Mouse (Mus musculus) hindbrain, embryonic 10.5 days (tissue): Measurements from ENCODE around the gene Plekho2. TPM values are rescaled to one million over a fixed set of nuclear protein-coding genes. Genes with fewer than 3 reads are reported as not detected.

Experiments
- DNase-seq: peaks from one replicate; pipeline ENCODE4 v3.0.0-alpha.2; 2017; ENCODE audit warnings: low spot score
- H3K27ac ChIP-seq: fragments of 300-500 bp; sonication (generic); 2 replicates; pipeline ENCODE4 v1.5.1; 2016; ENCODE audit warnings: mild to moderate bottlenecking, moderate library complexity
- H3K27me3 ChIP-seq: fragments of 300-500 bp; sonication (generic); 2 replicates; pipeline ENCODE4 v1.6.1; 2016; ENCODE audit warnings: mild to moderate bottlenecking; ENCODE audit not compliant: poor library complexity, insufficient read depth, severe bottlenecking
- H3K36me3 ChIP-seq: fragments of 300-500 bp; sonication (generic); 2 replicates; pipeline ENCODE4 v1.6.1; 2016; ENCODE audit warnings: mild to moderate bottlenecking, moderate library complexity
- H3K4me1 ChIP-seq: fragments of 300-500 bp; sonication (generic); replicated peaks from 2 replicates; pipeline ENCODE4 v1.6.1; 2016; ENCODE audit warnings: mild to moderate bottlenecking
- H3K4me3 ChIP-seq: fragments of 300-500 bp; sonication (generic); 2 replicates; pipeline ENCODE4 v1.5.1; 2016; ENCODE audit warnings: mild to moderate bottlenecking, moderate library complexity
- H3K9me3 ChIP-seq: fragments of 300-500 bp; sonication (generic); 2 replicates; pipeline ENCODE4 v1.6.1; 2016; ENCODE audit warnings: mild to moderate bottlenecking, moderate library complexity
- WGBS: fragments of 180-500 bp; shearing (Covaris S2); methylation state at CpG from one replicate; pipeline ENCODE4 v1.1.7; 2016; 5-methylcytosine and 5-hydroxymethylcytosine counted together
- polyA plus RNA-seq: library from polyadenylated mRNA; unstranded; fragments of >200 nt; fragmentation: Nextera tagmentation; extraction: Ambion mirVana; gene quantifications from 2 replicates; pipeline ENCODE4 v1.2.1, GENCODE M21; 2016

Gene Plekho2
- polyA plus RNA-seq, 1 experiment from 2014 or later: 15.2 TPM

DNA sequence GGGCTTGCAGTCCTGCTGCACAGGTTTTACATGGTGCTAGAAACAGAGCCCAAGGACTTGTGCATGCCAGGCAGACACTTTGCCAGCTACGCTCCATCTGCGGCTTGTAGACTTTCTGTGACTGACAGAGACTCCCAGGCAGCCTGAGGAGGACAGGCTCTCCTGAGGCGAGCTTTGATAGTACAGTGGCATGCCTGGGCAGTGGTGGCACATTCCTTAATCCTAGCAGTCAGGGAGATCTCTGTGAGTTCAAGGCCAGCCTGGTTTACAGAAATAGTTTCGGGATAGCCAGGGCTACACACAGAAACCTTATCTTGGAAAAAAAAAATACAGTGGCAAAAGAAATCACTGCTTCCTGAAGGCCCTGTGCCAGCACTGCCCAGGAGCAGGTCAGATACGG is 32.7 kb downstream of the Plekho2 start:
- no peaks in the 10 kb centered on the region for H3K36me3 ChIP-seq
- WGBS: 85% methylated on average over 5 of the region's 5 CpGs
- no peak overlapping the region for H3K4me3 ChIP-seq
- H3K9me3 ChIP-seq: no peaks in the 10 kb centered on the region
- peaks cover 52% of the 10 kb centered on the region for H3K4me1 ChIP-seq
- H3K27me3 ChIP-seq: no peaks in the 10 kb centered on the region
- H3K27ac ChIP-seq: 0 out of 2 replicates have a peak overlapping the region, but pooled peaks have one; percentile 73
- DNase-seq: no peak

DNA sequence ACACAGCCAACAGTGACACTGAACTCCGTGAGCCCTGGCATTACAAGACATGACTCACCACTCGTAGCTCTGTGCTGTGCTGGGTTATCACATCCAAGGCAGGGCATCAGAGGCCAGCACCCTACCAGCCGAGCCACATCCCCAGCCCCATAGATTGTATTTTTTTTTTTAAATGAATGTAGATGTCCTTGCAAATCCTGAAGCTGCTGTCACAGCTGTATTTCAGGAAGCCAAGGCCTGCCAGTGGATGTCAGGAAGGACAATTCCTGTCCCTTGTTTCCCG is 33.5 kb downstream of the Plekho2 start:
- no peak overlapping the region for H3K27ac ChIP-seq
- H3K4me1 ChIP-seq: peaks cover 54% of the 10 kb centered on the region
- 65% methylated on average over 4 of the region's 4 CpGs for WGBS
- no peak for DNase-seq
- no peaks in the 10 kb centered on the region for H3K9me3 ChIP-seq
- no peak overlapping the region for H3K4me3 ChIP-seq
- H3K36me3 ChIP-seq: no peaks in the 10 kb centered on the region
- H3K27me3 ChIP-seq: no peaks in the 10 kb centered on the region

DNA sequence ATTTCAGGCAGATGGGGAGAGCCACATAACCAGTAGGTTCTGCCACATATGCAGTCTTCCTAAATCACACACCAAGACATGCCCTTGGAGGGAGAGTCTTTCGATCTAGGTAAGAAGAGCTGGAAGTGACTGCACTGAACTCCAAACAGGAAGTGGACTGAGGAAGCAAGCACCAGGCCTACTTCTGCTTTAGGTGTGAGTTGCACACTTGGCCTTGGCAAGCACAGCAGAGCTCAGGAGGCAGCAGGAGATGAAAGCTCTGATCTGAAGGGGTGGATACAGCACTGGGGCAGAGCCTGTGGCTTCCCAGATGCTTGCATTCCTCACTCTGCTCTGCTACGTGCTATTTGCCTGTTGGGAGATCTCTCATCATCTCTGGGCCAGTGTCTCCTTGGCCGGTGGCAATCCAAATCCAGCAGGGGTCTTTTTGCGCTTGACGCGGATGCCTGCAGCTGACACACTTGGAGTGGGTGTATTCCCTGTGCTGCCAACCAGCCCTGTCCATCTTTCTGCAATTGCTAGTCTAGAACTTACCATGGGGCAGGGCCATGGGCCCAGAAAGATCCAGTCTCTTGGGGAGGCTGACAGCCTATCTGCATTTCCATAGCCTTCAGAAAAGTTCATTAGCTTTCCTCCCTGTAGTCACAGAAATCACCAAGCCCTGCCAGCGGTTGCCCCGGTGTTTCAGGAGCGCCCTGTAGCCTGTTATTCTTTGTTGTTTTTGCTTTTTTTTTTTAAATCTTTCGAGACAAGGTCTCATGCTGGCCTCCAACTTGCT is 34.0 kb downstream of the Plekho2 start:
- Histone ChIP-seq H3K27me3 (no peaks in the 10 kb centered on the region), H3K4me3 (no peak overlapping the region), H3K36me3 (no peaks in the 10 kb centered on the region), H3K4me1 (peaks cover 49% of the 10 kb centered on the region), H3K27ac (peak overlapping the region; percentile 36), H3K9me3 (no peaks in the 10 kb centered on the region)
- WGBS: 75% methylated on average over 10 of the region's 10 CpGs
- no peak for DNase-seq

GRCm38 (mm10) chr9:65542111-65542524 is 37.7 kb downstream of the Plekho2 start:
- no peaks in the 10 kb centered on the region for H3K27me3 ChIP-seq
- WGBS: 88% methylated on average over 7 of the region's 7 CpGs
- H3K4me1 ChIP-seq: peaks cover 18% of the 10 kb centered on the region
- no peak for DNase-seq
- no peaks in the 10 kb centered on the region for H3K9me3 ChIP-seq
- no peak overlapping the region for H3K4me3 ChIP-seq
- H3K27ac ChIP-seq: peak overlapping the region; percentile 45; the same call in 1 of the 2 replicates
- no peaks in the 10 kb centered on the region for H3K36me3 ChIP-seq

- Histone ChIP-seq H3K4me1 (peaks cover 16% of the 10 kb centered on the region), H3K9me3 (no peaks in the 10 kb centered on the region), H3K4me3 (no peak overlapping the region), H3K27ac (peak overlapping the region; percentile 45; the same call in 1 of the 2 replicates), H3K36me3 (no peaks in the 10 kb centered on the region), H3K27me3 (no peaks in the 10 kb centered on the region)
- DNase-seq: no peak
- WGBS: 78% methylated on average over 13 of the region's 13 CpGs
Measured at GRCm38 (mm10) chr9:65541126-65542068, 38.4 kb downstream of the Plekho2 start.

- 93% methylated on average over 9 of the region's 9 CpGs for WGBS
Measured at GRCm38 (mm10) chr9:65539697-65540096, 40.1 kb downstream of the Plekho2 start.

GRCm38 (mm10) chr9:65537901-65538630 is 41.8 kb downstream of the Plekho2 start:
- H3K4me1 ChIP-seq: peaks cover 11% of the 10 kb centered on the region; the same call in 1 of the 2 replicates
- DNase-seq: no peak
- no peaks in the 10 kb centered on the region for H3K36me3 ChIP-seq
- H3K9me3 ChIP-seq: peaks cover 5% of the 10 kb centered on the region
- no peak overlapping the region for H3K4me3 ChIP-seq
- no peaks in the 10 kb centered on the region for H3K27me3 ChIP-seq
- H3K27ac ChIP-seq: no peak overlapping the region
- 91% methylated on average over 8 of the region's 8 CpGs for WGBS

More at GRCm38 (mm10) chr9:65539697-65540096, 40.1 kb downstream of the Plekho2 start:
- Histone ChIP-seq H3K27ac (no peak overlapping the region), H3K4me3 (no peak overlapping the region), H3K9me3 (no peaks in the 10 kb centered on the region), H3K4me1 (peaks cover 11% of the 10 kb centered on the region; the same call in 1 of the 2 replicates), H3K36me3 (no peaks in the 10 kb centered on the region), H3K27me3 (no peaks in the 10 kb centered on the region)
- DNase-seq: no peak

- Histone ChIP-seq H3K27ac (no peak overlapping the region), H3K4me3 (no peak overlapping the region), H3K9me3 (peaks cover 5% of the 10 kb centered on the region), H3K4me1 (0 out of 2 replicates have a peak, but pooled peaks cover 9% of the 10 kb centered on the region), H3K36me3 (no peaks in the 10 kb centered on the region), H3K27me3 (no peaks in the 10 kb centered on the region)
- DNase-seq: no peak
- WGBS: 75% methylated on average over 4 of the region's 4 CpGs
Measured at GRCm38 (mm10) chr9:65536491-65536890, 43.3 kb downstream of the Plekho2 start.

DNA sequence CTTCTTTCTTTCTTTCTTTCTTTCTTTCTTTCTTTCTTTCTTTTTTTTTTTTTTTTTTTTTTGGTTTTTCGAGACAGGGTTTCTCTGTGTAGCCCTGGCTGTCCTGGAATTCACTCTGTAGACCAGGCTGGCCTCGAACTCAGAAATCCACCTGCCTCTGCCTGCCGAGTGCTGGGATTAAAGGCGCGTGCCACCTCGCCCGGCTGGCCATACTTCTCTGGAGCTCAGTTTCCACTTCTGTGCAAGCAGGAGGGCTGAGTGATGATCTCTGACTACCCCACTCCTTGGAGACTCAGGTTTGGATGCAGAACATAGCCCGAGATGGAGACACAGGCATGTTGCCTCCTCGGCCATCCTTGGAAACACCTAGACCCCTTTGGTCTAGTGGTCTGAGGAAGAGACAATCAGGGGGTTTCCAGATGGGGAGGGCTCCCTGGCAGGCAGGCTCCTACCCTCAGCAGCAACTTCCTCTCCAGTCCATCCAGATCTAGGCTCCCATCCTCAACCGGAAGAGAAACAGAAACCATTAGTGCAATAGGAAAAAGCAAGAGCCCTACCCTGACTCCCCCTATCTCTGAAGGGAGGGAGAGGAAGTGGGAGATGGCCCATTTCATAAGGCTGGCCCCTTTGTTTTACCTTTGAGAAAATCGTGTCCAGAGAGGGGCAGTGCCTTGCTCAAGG is 43.9 kb downstream of the Plekho2 start:
- H3K9me3 ChIP-seq: peaks cover 5% of the 10 kb centered on the region
- DNase-seq: no peak
- 90% methylated on average over 10 of the region's 11 CpGs for WGBS

DNA sequence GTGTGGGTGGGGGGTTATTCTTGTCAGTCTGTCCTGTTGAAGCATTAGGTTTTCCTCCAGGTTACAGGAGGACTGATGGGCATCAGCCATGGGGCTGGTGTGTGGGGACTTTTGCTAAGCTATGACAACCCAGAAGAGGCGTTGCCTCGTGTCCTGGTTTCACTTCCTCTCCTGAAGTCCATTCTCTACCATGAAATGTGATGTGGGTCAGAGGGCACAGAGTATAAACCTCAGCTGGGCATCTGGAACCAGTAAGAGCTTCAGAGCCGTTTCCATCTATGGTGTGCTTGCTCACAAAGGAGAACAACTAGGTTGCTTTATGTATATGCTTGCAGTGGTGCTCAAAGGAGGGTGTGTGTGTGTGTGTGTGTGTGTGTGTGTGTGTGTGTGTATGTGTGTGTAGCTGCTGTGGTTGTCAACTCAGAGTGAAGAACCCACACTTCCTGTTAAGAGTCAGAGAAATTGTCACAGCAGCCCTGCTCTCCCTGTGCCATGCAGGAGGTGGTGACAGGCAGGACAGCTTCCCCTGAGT is 44.6 kb downstream of the Plekho2 start:
- peaks cover 5% of the 10 kb centered on the region for H3K9me3 ChIP-seq
- H3K27me3 ChIP-seq: no peaks in the 10 kb centered on the region
- H3K4me1 ChIP-seq: 0 out of 2 replicates have a peak, but pooled peaks cover 8% of the 10 kb centered on the region
- no peaks in the 10 kb centered on the region for H3K36me3 ChIP-seq
- 73% methylated on average over 3 of the region's 3 CpGs for WGBS
- no peak overlapping the region for H3K4me3 ChIP-seq
- DNase-seq: no peak
- no peak overlapping the region for H3K27ac ChIP-seq

More for the DNA sequence above, 43.9 kb downstream of the Plekho2 start:
- Histone ChIP-seq H3K27ac (no peak overlapping the region), H3K36me3 (no peaks in the 10 kb centered on the region), H3K4me3 (no peak overlapping the region), H3K4me1 (0 out of 2 replicates have a peak, but pooled peaks cover 8% of the 10 kb centered on the region), H3K27me3 (no peaks in the 10 kb centered on the region)

GRCm38 (mm10) chr9:65534111-65534510 is 45.7 kb downstream of the Plekho2 start:
- no peaks in the 10 kb centered on the region for H3K27me3 ChIP-seq
- H3K9me3 ChIP-seq: peaks cover 5% of the 10 kb centered on the region
- 84% methylated on average over 3 of the region's 3 CpGs for WGBS
- H3K4me3 ChIP-seq: no peak overlapping the region
- H3K36me3 ChIP-seq: no peaks in the 10 kb centered on the region
- DNase-seq: no peak
- 0 out of 2 replicates have a peak, but pooled peaks cover 8% of the 10 kb centered on the region for H3K4me1 ChIP-seq
- H3K27ac ChIP-seq: 0 out of 2 replicates have a peak overlapping the region, but pooled peaks have one; percentile 51

DNA sequence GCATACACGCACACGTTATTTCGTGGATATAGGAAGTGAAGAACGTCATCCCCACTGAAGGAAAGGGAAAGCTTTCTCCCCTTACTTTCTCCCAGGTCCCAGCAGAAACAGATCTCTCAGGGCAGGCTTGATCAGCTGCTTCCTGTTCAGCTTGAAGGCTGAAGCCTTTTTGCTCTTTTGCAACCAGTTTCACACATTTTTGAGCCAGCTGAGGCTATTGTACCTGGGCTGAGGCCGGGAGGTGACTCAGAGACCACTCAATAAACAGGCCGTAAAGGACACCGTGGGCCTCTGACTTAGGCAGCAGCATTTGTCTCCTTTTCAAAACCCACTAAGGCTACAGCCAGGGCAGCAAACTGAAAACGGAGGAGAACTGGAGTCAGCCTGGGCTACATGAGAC is 46.9 kb downstream of the Plekho2 start:
- H3K27me3 ChIP-seq: no peaks in the 10 kb centered on the region
- H3K27ac ChIP-seq: no peak overlapping the region
- peaks cover 5% of the 10 kb centered on the region for H3K9me3 ChIP-seq
- no peaks in the 10 kb centered on the region for H3K36me3 ChIP-seq
- no peak overlapping the region for H3K4me3 ChIP-seq
- H3K4me1 ChIP-seq: 0 out of 2 replicates have a peak, but pooled peaks cover 8% of the 10 kb centered on the region
- no peak for DNase-seq
- 91% methylated on average over 8 of the region's 8 CpGs for WGBS
